Mouse (Mus musculus) embryonic fibroblast, embryonic 13.5 days (primary cell): ENCODE data around the gene Ercc8.

Experiments used
- CTCF ChIP-seq: IDR thresholded peaks from 2 replicates; pipeline ENCODE4 v1.5.1; 2011; ENCODE audit warnings: mild to moderate bottlenecking, control low read depth, low read length, moderate library complexity, borderline replicate concordance; ENCODE audit not compliant: insufficient read depth
- POLR2A ChIP-seq: IDR thresholded peaks from 2 replicates; pipeline ENCODE4 v1.6.1; 2011; ENCODE audit warnings: low read depth, mild to moderate bottlenecking, control low read depth, low read length, moderate library complexity

DNA sequence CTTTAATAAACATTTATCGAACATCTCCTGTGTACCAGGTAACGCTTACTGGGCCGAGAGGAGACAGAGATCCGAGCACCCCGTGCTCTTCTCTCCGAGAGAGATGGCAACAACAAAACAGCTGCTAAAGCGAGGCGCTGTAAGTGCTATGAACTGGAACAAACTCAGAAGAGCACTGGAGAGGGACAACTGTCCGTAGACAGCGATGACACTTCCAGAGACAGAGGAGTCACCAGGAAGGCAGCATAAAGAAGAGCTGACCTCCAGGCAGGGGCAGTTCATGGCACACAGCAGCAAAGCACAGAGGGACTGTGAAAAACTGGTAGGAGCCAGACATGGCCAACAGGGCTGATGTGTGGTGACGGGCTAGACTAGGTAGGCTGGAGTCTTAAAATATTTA is 34.4 kb upstream of the Ercc8 start:
- TF ChIP-seq CTCF (no peak), POLR2A (no peak)
